Mouse (Mus musculus): ENCODE measurements around the gene Cdip1. TPM values are rescaled to one million over a fixed set of nuclear protein-coding genes. Genes with fewer than 3 reads are reported as not detected.

The Cdip1 gene
- polyA plus RNA-seq (2012; ENCODE audit: low replicate concordance): 47.1 and 78.2 TPM in 2 replicates

DNA sequence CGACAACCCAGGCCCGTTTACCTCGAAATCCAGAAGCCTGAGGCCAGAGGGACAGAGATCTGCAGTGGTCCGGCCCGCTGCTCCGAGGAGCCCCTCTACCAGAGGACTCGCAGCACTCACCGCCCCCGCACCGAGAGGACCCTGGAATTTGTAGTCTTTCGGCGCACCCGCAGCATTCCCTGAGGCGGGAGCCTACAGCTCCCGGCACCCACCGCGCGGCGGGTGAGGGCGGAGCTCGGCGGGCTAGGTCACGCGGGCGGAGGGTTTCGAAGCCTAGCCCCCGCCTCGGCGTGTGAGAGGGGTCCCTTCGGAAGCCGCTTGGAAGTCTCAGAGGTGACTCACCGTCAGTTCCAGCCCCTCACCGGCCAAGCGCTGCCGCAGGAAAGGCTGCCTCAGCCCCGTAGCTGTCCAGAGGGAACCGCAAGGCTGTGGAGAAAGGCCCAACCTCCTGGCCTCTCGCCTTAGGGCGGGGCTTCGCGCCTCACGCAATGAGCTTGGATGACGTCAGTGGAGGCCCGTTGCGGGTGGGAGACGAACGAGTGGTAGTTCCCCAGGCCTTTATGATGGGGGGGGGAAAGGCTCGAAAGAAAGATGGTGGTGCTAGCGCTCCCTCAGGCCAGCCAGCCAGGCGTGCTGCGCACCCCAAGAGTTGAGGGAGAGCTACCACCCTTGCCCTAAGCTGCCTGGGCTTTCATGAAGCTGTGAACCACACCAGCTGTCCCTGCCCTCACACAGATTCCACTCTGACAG, at the start of gene Cdip1:
Gene Cdip1, minus strand, starts transcription at position 483 of the 750 bp plus-strand sequence.

DNA sequence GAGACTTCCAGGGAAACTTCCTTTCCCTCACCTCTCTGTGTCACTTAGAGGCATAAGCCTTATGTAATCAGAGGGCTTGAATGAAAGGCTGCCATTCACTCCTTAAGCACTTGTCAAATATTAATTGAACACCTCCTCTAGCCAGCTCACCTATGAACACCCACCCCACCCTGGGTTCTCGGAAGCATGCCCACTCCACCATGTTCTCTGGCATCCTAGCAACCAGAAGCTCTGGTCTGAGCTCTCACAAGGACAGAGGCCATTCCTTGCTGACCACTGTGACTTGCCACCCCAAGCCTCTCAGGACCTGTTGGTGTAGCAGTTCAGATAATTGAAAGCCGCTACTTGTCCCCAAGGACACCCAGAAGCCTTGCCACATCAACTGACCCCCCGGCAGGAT, 45.1 kb upstream of the Cdip1 start, which contains the start of gene 4930562C15Rik:
Gene 4930562C15Rik, plus strand, starts transcription at position 226 of the 400 bp plus-strand sequence.

GRCm38 (mm10) chr16:4725780-4726527, 64.1 kb downstream of the Cdip1 start, which contains the start of gene Hmox2:
Gene Hmox2, plus strand, starts transcription at chr16:4726361.

GRCm38 (mm10) chr16:4718753-4719518, 71.2 kb downstream of the Cdip1 start, which contains the start of gene Nmral1:
Gene Nmral1, minus strand, starts transcription at chr16:4719356.

Other genes starting within 250 kb of the Cdip1 start
- 0.51 and 0.75 TPM in 2 replicates for gene Srl, start 248.5 kb downstream of the Cdip1 start, polyA plus RNA-seq (2012; ENCODE audit: low replicate concordance)
- 26.1 and 36.2 TPM in 2 replicates for gene Tfap4, start 230.4 kb downstream of the Cdip1 start, polyA plus RNA-seq (2012; ENCODE audit: low replicate concordance)
- 1.6 and 2.8 TPM in 2 replicates for gene Glis2, start 195.6 kb downstream of the Cdip1 start, polyA plus RNA-seq (2012; ENCODE audit: low replicate concordance)
- gene Pam16, start 165.3 kb downstream of the Cdip1 start, polyA plus RNA-seq (2012; ENCODE audit: low replicate concordance): 32.2 and 86.3 TPM in 2 replicates
- 0.19 TPM in 1 of 2 replicates, not detected in the other for gene Vasn, start 150.4 kb downstream of the Cdip1 start, polyA plus RNA-seq (2012; ENCODE audit: low replicate concordance)
- gene Dnaja3, start 150.3 kb downstream of the Cdip1 start, polyA plus RNA-seq (2012; ENCODE audit: low replicate concordance): 18.0 and 18.7 TPM in 2 replicates
- 333 and 524 TPM in 2 replicates for gene Coro7, start 110.5 kb downstream of the Cdip1 start, polyA plus RNA-seq (2012; ENCODE audit: low replicate concordance)
- 2.1 and 11.1 TPM in 2 replicates for gene Nmral1, start 70.9 kb downstream of the Cdip1 start, polyA plus RNA-seq (2012; ENCODE audit: low replicate concordance)
- gene Hmox2, start 63.9 kb downstream of the Cdip1 start, polyA plus RNA-seq (2012; ENCODE audit: low replicate concordance): 8.0 and 15.2 TPM in 2 replicates
- not detected in 2 replicates for gene 4930562C15Rik, start 45.1 kb upstream of the Cdip1 start, polyA plus RNA-seq (2012; ENCODE audit: low replicate concordance)
- gene Ubald1, start 90.0 kb upstream of the Cdip1 start, polyA plus RNA-seq (2012; ENCODE audit: low replicate concordance): 248 and 524 TPM in 2 replicates
- 47.2 and 75.1 TPM in 2 replicates for gene Mgrn1, start 96.0 kb upstream of the Cdip1 start, polyA plus RNA-seq (2012; ENCODE audit: low replicate concordance)
- 29.1 and 39.8 TPM in 2 replicates for gene Nudt16l1, start 148.5 kb upstream of the Cdip1 start, polyA plus RNA-seq (2012; ENCODE audit: low replicate concordance)
- gene Anks3, start 173.9 kb upstream of the Cdip1 start, polyA plus RNA-seq (2012; ENCODE audit: low replicate concordance): 44.5 and 87.9 TPM in 2 replicates
- gene Sept12, start 207.6 kb upstream of the Cdip1 start, polyA plus RNA-seq (2012; ENCODE audit: low replicate concordance): not detected in 2 replicates
- not detected in 2 replicates for gene Smim22, start 217.0 kb upstream of the Cdip1 start, polyA plus RNA-seq (2012; ENCODE audit: low replicate concordance)
- gene Rogdi, start 223.3 kb upstream of the Cdip1 start, polyA plus RNA-seq (2012; ENCODE audit: low replicate concordance): 205 and 264 TPM in 2 replicates